Mouse (Mus musculus) limb, embryonic 11.5 days (tissue): ENCODE data around the gene Taar1. TPM values are rescaled to one million over a fixed set of nuclear protein-coding genes. Genes with fewer than 3 reads are reported as not detected.

ENCODE experiments used
- ATAC-seq: fragments of 200-750 bp; cut with Nextera tagmentation; 2 replicates; pipeline ENCODE4 v1.8.0; 2017; ENCODE audit warnings: low read depth; ENCODE audit not compliant: insufficient number of reproducible peaks, low FRiP score, low TSS enrichment
- DNase-seq: peaks from one replicate; pipeline ENCODE4 v3.0.0-alpha.2; 2015; ENCODE audit warnings: low spot score
- H3K27ac ChIP-seq: fragments of 300-500 bp; sonication (generic); replicated peaks from 2 replicates; pipeline ENCODE4 v1.5.1; 2014; ENCODE audit warnings: low read depth, mild to moderate bottlenecking, low read length
- H3K27me3 ChIP-seq: fragments of 300-500 bp; sonication (generic); 2 replicates; pipeline ENCODE4 v1.6.1; 2014; ENCODE audit warnings: mild to moderate bottlenecking, low read length, mixed read lengths; ENCODE audit not compliant: control insufficient read depth, insufficient read depth
- H3K36me3 ChIP-seq: fragments of 300-500 bp; sonication (generic); 2 replicates; pipeline ENCODE4 v1.6.1; 2014; ENCODE audit warnings: mild to moderate bottlenecking, low read length, moderate library complexity, mixed read lengths; ENCODE audit not compliant: control insufficient read depth, insufficient read depth
- H3K4me1 ChIP-seq: fragments of 300-500 bp; sonication (generic); 2 replicates; pipeline ENCODE4 v1.6.1; 2014; ENCODE audit warnings: low read length, mixed read lengths; ENCODE audit not compliant: control insufficient read depth, insufficient read depth
- H3K4me2 ChIP-seq: fragments of 300-500 bp; sonication (generic); 2 replicates; pipeline ENCODE4 v1.6.1; 2014; ENCODE audit warnings: low read depth, mild to moderate bottlenecking, moderate library complexity; ENCODE audit not compliant: severe bottlenecking
- H3K4me3 ChIP-seq: fragments of 300-500 bp; sonication (generic); 2 replicates; pipeline ENCODE4 v1.5.1; 2014; ENCODE audit warnings: low read depth, low read length
- H3K9ac ChIP-seq: fragments of 300-500 bp; sonication (generic); 2 replicates; pipeline ENCODE4 v1.6.1; 2014; ENCODE audit warnings: mild to moderate bottlenecking, low read length
- H3K9me3 ChIP-seq: fragments of 300-500 bp; sonication (generic); 2 replicates; pipeline ENCODE4 v1.6.1; 2016; ENCODE audit warnings: low read length; ENCODE audit not compliant: control insufficient read depth
- WGBS: fragments of 180-500 bp; shearing (Covaris S2); extraction: QIAGEN DNeasy Blood & Tissue Kit; methylation state at CpG from one replicate; pipeline ENCODE4 v1.1.7; 2014; 5-methylcytosine and 5-hydroxymethylcytosine counted together
- polyA plus RNA-seq: library from polyadenylated mRNA; unstranded; fragments of >200 nt; fragmentation: Nextera tagmentation; extraction: Ambion mirVana; gene quantifications from 2 replicates; pipeline ENCODE4 v1.2.1, GENCODE M21; 2014

Gene Taar1
- polyA plus RNA-seq, 1 experiment from 2014 or later = not detected

DNA sequence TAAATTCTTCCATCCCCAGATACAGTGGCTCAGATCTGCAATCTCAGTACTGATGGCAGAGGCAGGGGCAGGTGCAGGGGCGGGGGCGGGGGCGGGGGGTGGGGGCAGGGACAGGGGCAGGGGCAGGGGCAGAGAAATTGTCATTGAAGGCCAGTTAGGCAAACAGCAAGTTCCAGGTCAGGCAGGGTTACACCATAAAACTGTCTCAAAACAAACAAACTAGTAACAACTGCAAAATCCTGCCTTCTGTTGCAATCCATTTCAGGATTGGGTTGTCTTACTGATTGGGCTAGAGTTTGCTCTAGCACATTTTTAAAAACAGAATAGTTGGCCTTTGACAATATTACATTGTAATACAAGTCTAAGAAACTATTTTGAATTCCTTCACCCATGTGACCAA, 2.3 kb downstream of the Taar1 start:
- 70% methylated on average over 3 of the region's 3 CpGs for WGBS
- H3K4me3 ChIP-seq = no peak overlapping the region
- no peaks in the 10 kb centered on the region for H3K9me3 ChIP-seq
- DNase-seq (no peak), ATAC-seq (no peak)
- H3K4me1 ChIP-seq = no peaks in the 10 kb centered on the region
- no peak overlapping the region for H3K27ac ChIP-seq
- H3K4me2 ChIP-seq = no peak overlapping the region
- H3K9ac ChIP-seq = no peak overlapping the region
- H3K27me3 ChIP-seq = no peaks in the 10 kb centered on the region
- no peaks in the 10 kb centered on the region for H3K36me3 ChIP-seq

DNA sequence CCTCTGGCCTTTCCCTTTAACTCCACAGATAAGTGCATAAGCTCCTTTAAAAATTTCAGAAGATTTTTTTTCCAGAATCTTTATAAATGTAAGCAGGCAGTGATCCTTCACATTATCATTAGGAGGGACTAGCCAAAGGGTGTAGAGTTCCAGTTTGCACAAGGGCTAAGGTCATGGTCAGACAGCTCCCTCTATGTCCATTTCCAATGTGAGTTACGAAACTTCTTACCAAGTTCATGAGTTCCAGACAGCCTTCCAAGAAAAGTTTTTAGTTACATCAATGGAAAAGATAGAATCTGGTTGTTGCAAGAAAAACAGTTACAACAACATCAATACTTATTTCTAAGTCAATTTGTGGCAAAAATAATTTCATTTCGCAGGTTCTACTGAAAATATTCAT, 3.8 kb downstream of the Taar1 start:
- Histone ChIP-seq H3K9ac (no peak overlapping the region), H3K4me2 (no peak overlapping the region), H3K36me3 (no peaks in the 10 kb centered on the region), H3K9me3 (no peaks in the 10 kb centered on the region), H3K27me3 (no peaks in the 10 kb centered on the region), H3K27ac (no peak overlapping the region), H3K4me3 (no peak overlapping the region), H3K4me1 (no peaks in the 10 kb centered on the region)
- DNase-seq = no peak
- no peak for ATAC-seq
- WGBS = 81% methylated on average over 2 of the region's 2 CpGs

DNA sequence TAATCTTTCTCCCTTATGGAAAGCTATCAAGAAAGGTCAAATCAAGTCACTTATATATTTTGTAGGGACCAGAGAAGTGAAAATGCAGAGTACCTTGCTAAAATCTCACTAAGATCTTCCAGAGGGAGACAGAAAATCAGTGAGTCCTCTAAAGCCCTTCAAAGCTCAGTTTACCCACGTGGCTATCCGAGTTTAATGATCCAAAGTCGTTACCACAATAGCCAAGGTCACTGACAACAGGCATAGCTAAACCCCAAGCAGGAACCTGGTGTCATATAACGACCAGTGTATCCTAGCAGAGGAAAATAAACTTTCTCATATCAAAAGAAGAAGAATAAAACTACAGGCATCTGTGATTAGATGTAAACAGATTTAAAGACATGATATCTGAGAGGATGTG, 17.5 kb downstream of the Taar1 start:
- ATAC-seq = no peak
- DNase-seq = no peak
- Histone ChIP-seq H3K27me3 (no peaks in the 10 kb centered on the region), H3K27ac (no peak overlapping the region), H3K4me2 (no peak overlapping the region), H3K36me3 (no peaks in the 10 kb centered on the region), H3K4me3 (no peak overlapping the region), H3K9ac (no peak overlapping the region), H3K4me1 (no peaks in the 10 kb centered on the region), H3K9me3 (no peaks in the 10 kb centered on the region)
- WGBS = 38% methylated on average over 4 of the region's 4 CpGs

GRCm38 (mm10) chr10:23938312-23938711, 18.2 kb downstream of the Taar1 start, which contains the start of gene Taar2:
Gene Taar2, plus strand, starts transcription at chr10:23938572.
- no peak within 1 kb of the TSS for H3K4me3 ChIP-seq
- WGBS = 68% methylated on average over 6 of the region's 6 CpGs
- H3K4me2 ChIP-seq = no peak within 1 kb of the TSS
- H3K9ac ChIP-seq = no peak within 1 kb of the TSS
- no peaks in the 10 kb centered on the region for H3K9me3 ChIP-seq
- DNase-seq (no peak), ATAC-seq (no peak)
- no peak within 1 kb of the TSS for H3K27ac ChIP-seq
- no peaks in the 10 kb centered on the region for H3K4me1 ChIP-seq
- no peaks in the 10 kb centered on the region for H3K27me3 ChIP-seq
- no peaks in the 10 kb centered on the region for H3K36me3 ChIP-seq

DNA sequence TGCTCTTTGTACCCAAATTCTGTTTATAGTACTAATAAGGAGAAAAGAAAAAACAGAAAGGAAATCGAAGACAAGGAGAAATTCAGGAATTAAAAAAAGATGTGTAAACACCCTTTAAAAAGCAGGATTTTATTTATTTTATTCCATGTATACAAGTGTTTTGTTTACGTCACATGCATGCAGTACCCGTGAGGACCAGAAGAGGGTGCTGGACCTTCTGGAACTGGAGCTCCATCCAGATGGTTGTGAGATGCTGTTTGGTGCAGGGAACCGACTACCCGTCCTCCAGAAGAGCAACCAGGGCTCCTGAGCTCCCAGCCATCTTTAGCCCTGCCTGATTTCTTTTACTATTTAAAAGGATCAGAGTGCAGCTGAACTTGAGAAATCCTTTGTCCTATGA, 22.3 kb downstream of the Taar1 start:
- ATAC-seq (no peak), DNase-seq (peak; percentile 30)
- no peaks in the 10 kb centered on the region for H3K4me1 ChIP-seq
- no peak overlapping the region for H3K9ac ChIP-seq
- H3K36me3 ChIP-seq = no peaks in the 10 kb centered on the region
- H3K4me2 ChIP-seq = no peak overlapping the region
- H3K9me3 ChIP-seq = no peaks in the 10 kb centered on the region
- no peak overlapping the region for H3K4me3 ChIP-seq
- H3K27ac ChIP-seq = no peak overlapping the region
- no peaks in the 10 kb centered on the region for H3K27me3 ChIP-seq
- 79% methylated on average over 5 of the region's 5 CpGs for WGBS

GRCm38 (mm10) chr10:23948026-23948425, 27.9 kb downstream of the Taar1 start:
- Histone ChIP-seq H3K27me3 (no peaks in the 10 kb centered on the region), H3K4me3 (no peak overlapping the region), H3K4me2 (no peak overlapping the region), H3K36me3 (no peaks in the 10 kb centered on the region), H3K9me3 (no peaks in the 10 kb centered on the region), H3K4me1 (no peaks in the 10 kb centered on the region), H3K9ac (no peak overlapping the region), H3K27ac (no peak overlapping the region)
- ATAC-seq (no peak), DNase-seq (no peak)
- 81% methylated on average over 7 of the region's 7 CpGs for WGBS

- no peak within 1 kb of the TSS for H3K9ac ChIP-seq
- no peak within 1 kb of the TSS for H3K27ac ChIP-seq
- 88% methylated on average over 16 of the region's 16 CpGs for WGBS
- DNase-seq = no peak
- no peak within 1 kb of the TSS for H3K4me3 ChIP-seq
- no peaks in the 10 kb centered on the region for H3K36me3 ChIP-seq
- H3K4me2 ChIP-seq = no peak within 1 kb of the TSS
- H3K27me3 ChIP-seq = no peaks in the 10 kb centered on the region
- H3K9me3 ChIP-seq = no peaks in the 10 kb centered on the region
- ATAC-seq = no peak
- no peaks in the 10 kb centered on the region for H3K4me1 ChIP-seq
Observed at GRCm38 (mm10) chr10:23949508-23950005, 29.4 kb downstream of the Taar1 start, which contains the start of gene Taar3. Gene Taar3, plus strand, starts transcription at chr10:23949558.

- ATAC-seq (no peak), DNase-seq (no peak)
- Histone ChIP-seq H3K36me3 (no peaks in the 10 kb centered on the region), H3K4me2 (no peak overlapping the region), H3K9me3 (no peaks in the 10 kb centered on the region), H3K27me3 (no peaks in the 10 kb centered on the region), H3K4me3 (no peak overlapping the region), H3K27ac (no peak overlapping the region), H3K4me1 (no peaks in the 10 kb centered on the region), H3K9ac (no peak overlapping the region)
- 84% methylated on average over 6 of the region's 6 CpGs for WGBS
Observed at GRCm38 (mm10) chr10:23951714-23952113, 31.6 kb downstream of the Taar1 start.

GRCm38 (mm10) chr10:23959071-23959470, 38.9 kb downstream of the Taar1 start:
- H3K27ac ChIP-seq = no peak overlapping the region
- H3K36me3 ChIP-seq = no peaks in the 10 kb centered on the region
- no peak for ATAC-seq
- no peak overlapping the region for H3K4me2 ChIP-seq
- WGBS = 76% methylated on average over 3 of the region's 3 CpGs
- H3K9ac ChIP-seq = no peak overlapping the region
- H3K9me3 ChIP-seq = no peaks in the 10 kb centered on the region
- H3K27me3 ChIP-seq = no peaks in the 10 kb centered on the region
- DNase-seq = no peak
- H3K4me3 ChIP-seq = no peak overlapping the region
- H3K4me1 ChIP-seq = no peaks in the 10 kb centered on the region
